Mouse (Mus musculus): ENCODE measurements around the gene Siglec1.

The Siglec1 gene

GRCm38 (mm10) chr2:131097087-131097486 is 10.5 kb upstream of the Siglec1 start:
- no peak for DNase-seq (ENCODE audit: low spot score)

GRCm38 (mm10) chr2:131096101-131096795 is 9.7 kb upstream of the Siglec1 start:
- DNase-seq (ENCODE audit: low spot score), result peak; percentile 28

- peak; percentile 79 for DNase-seq (ENCODE audit: low spot score)
Measured at GRCm38 (mm10) chr2:131094823-131095222, 8.3 kb upstream of the Siglec1 start.

- no peak for DNase-seq (ENCODE audit: low spot score)
Measured at GRCm38 (mm10) chr2:131093577-131093976, 7.0 kb upstream of the Siglec1 start.

- DNase-seq (ENCODE audit: low spot score), result peak; percentile 4
Measured at GRCm38 (mm10) chr2:131090852-131091251, 4.3 kb upstream of the Siglec1 start.

GRCm38 (mm10) chr2:131089634-131090033 is 3.1 kb upstream of the Siglec1 start:
- DNase-seq (ENCODE audit: low spot score), result no peak

GRCm38 (mm10) chr2:131088581-131088980 is 2.0 kb upstream of the Siglec1 start:
- DNase-seq (ENCODE audit: low spot score), result no peak

GRCm38 (mm10) chr2:131084206-131084605 is 2.4 kb downstream of the Siglec1 start:
- no peak for DNase-seq (ENCODE audit: low spot score)

- DNase-seq (ENCODE audit: low spot score), result no peak
Measured at GRCm38 (mm10) chr2:131080507-131080906, 6.1 kb downstream of the Siglec1 start.

- no peak for DNase-seq (ENCODE audit: low spot score)
Measured at GRCm38 (mm10) chr2:131072536-131072935, 14.0 kb downstream of the Siglec1 start.

GRCm38 (mm10) chr2:131067481-131067880 is 19.1 kb downstream of the Siglec1 start:
- no peak for DNase-seq (ENCODE audit: low spot score)

- DNase-seq (ENCODE audit: low spot score), result no peak
Measured at GRCm38 (mm10) chr2:131066342-131066741, 20.2 kb downstream of the Siglec1 start.

GRCm38 (mm10) chr2:131063404-131063864 is 23.1 kb downstream of the Siglec1 start, which contains the start of gene Adam33:
TSS of gene Adam33 (minus strand) at chr2:131063814.
- peak; percentile 49 for DNase-seq (ENCODE audit: low spot score)

- no peak for DNase-seq (ENCODE audit: low spot score)
Measured at GRCm38 (mm10) chr2:131061607-131062006, 25.0 kb downstream of the Siglec1 start.

- no peak for DNase-seq (ENCODE audit: low spot score)
Measured at GRCm38 (mm10) chr2:131060784-131061183, 25.8 kb downstream of the Siglec1 start.

- DNase-seq (ENCODE audit: low spot score), result no peak
Measured at GRCm38 (mm10) chr2:131059781-131060540, 26.6 kb downstream of the Siglec1 start.

GRCm38 (mm10) chr2:131059377-131059776 is 27.2 kb downstream of the Siglec1 start:
- DNase-seq (ENCODE audit: low spot score), result peak; percentile 63

- no peak for DNase-seq (ENCODE audit: low spot score)
Measured at GRCm38 (mm10) chr2:131058672-131059071, 27.9 kb downstream of the Siglec1 start.

- no peak for DNase-seq (ENCODE audit: low spot score)
Measured at GRCm38 (mm10) chr2:131056191-131056590, 30.4 kb downstream of the Siglec1 start.

- peak; percentile 48 for DNase-seq (ENCODE audit: low spot score)
Measured at GRCm38 (mm10) chr2:131055631-131056030, 30.9 kb downstream of the Siglec1 start.

GRCm38 (mm10) chr2:131054646-131055264 is 31.8 kb downstream of the Siglec1 start:
- no peak for DNase-seq (ENCODE audit: low spot score)

GRCm38 (mm10) chr2:131053851-131054645 is 32.5 kb downstream of the Siglec1 start:
- no peak for DNase-seq (ENCODE audit: low spot score)
